Mouse (Mus musculus) gastrocnemius, adult 2 months (tissue): ENCODE measurements around the gene Slc35a3. TPM values are rescaled to one million over a fixed set of nuclear protein-coding genes. Genes with fewer than 3 reads are reported as not detected.
"Not testable (repeated sequence)": the region's sequence is repeated elsewhere in the genome, so short reads cannot be mapped to it uniquely, and the experiment has no call there.

Source experiments
- DNase-seq: peaks from one replicate; pipeline ENCODE4 v3.0.0; 2022
- H3K27ac ChIP-seq: fragments of 200-600 bp; 2 replicates; pipeline ENCODE4 v1.8.1; 2022; ENCODE audit warnings: mild to moderate bottlenecking
- H3K4me3 ChIP-seq: fragments of 200-600 bp; 2 replicates; pipeline ENCODE4 v1.8.1; 2022; ENCODE audit warnings: mild to moderate bottlenecking, moderate library complexity
- CTCF ChIP-seq: fragments of 200-600 bp; IDR thresholded peaks from 2 replicates; pipeline ENCODE4 v1.8.1; 2022; ENCODE audit warnings: antibody characterized with exemption, mild to moderate bottlenecking, moderate library complexity
- intact Hi-C: fragments of 180-260 bp; cut with DNase I; formaldehyde crosslinking; loops from one replicate; pipeline ENCODE4 v1.15.1; 2025
- total RNA-seq, 2 experiments: library from RNA; stranded (reverse); gene quantifications; 2 replicates each; pipeline ENCODE4 v1.2.3; 2021

Slc35a3 gene
- total RNA-seq, 2 experiments from 2014 or later: 5.1 to 8.0 TPM

GRCm38 (mm10) chr3:116681160-116681559, 31.5 kb downstream of the Slc35a3 start, which contains the start of gene Gm43191:
Gm43191 (minus strand) TSS chr3:116681260.
- no peak for TF ChIP-seq CTCF
- Histone ChIP-seq H3K27ac (no peak within 1 kb of the TSS), H3K4me3 (no peak within 1 kb of the TSS)
- no peak for DNase-seq
- intact Hi-C loops: no loop called here

- H3K27ac ChIP-seq, H3K4me3 ChIP-seq, DNase-seq, intact Hi-C loops: not testable (repeated sequence)
Observed at GRCm38 (mm10) chr3:116664281-116664680, 48.4 kb downstream of the Slc35a3 start.

GRCm38 (mm10) chr3:116662463-116662863, 50.2 kb downstream of the Slc35a3 start, which contains the start of gene Mfsd14a:
Mfsd14a (minus strand) TSS chr3:116662677.
- Histone ChIP-seq H3K4me3 (peak within 1 kb of the TSS; percentile 91), H3K27ac (peak within 1 kb of the TSS; percentile 97)
- TF ChIP-seq CTCF: no peak
- intact Hi-C loops: no loop called here
- DNase-seq: peak; percentile 100

- TF ChIP-seq CTCF: no peak
- DNase-seq: peak; percentile 77
- Histone ChIP-seq H3K4me3 (peak overlapping the region; percentile 91), H3K27ac (peak overlapping the region; percentile 97)
- intact Hi-C loops: no loop called here
Observed at GRCm38 (mm10) chr3:116661870-116662414, 50.7 kb downstream of the Slc35a3 start.

- H3K27ac ChIP-seq: peak overlapping the region; percentile 97
- no peak for DNase-seq
- intact Hi-C loops: no loop called here
- H3K4me3 ChIP-seq: peak overlapping the region; percentile 91
- TF ChIP-seq CTCF: no peak
Observed at GRCm38 (mm10) chr3:116661288-116661869, 51.3 kb downstream of the Slc35a3 start.

GRCm38 (mm10) chr3:116659856-116660430, 52.7 kb downstream of the Slc35a3 start:
- no peak for DNase-seq
- Histone ChIP-seq H3K4me3 (peak overlapping the region; percentile 6; the same call in 1 of the 2 replicates), H3K27ac (no peak overlapping the region)
- TF ChIP-seq CTCF: no peak
- intact Hi-C loops: no loop called here

GRCm38 (mm10) chr3:116658928-116659565, 53.6 kb downstream of the Slc35a3 start:
- no peak for TF ChIP-seq CTCF
- intact Hi-C loops: no loop called here
- Histone ChIP-seq H3K27ac (peak overlapping the region; percentile 51), H3K4me3 (no peak overlapping the region)
- no peak for DNase-seq

GRCm38 (mm10) chr3:116656184-116656965, 56.3 kb downstream of the Slc35a3 start:
- DNase-seq: no peak
- H3K4me3 ChIP-seq: no peak overlapping the region
- intact Hi-C loops: no loop called here
- no peak overlapping the region for H3K27ac ChIP-seq
- no peak for TF ChIP-seq CTCF

- H3K27ac ChIP-seq, intact Hi-C loops, DNase-seq, H3K4me3 ChIP-seq: not testable (repeated sequence)
Observed at GRCm38 (mm10) chr3:116654051-116654450, 58.6 kb downstream of the Slc35a3 start.

- no peak for TF ChIP-seq CTCF
- Histone ChIP-seq H3K4me3 (no peak overlapping the region), H3K27ac (no peak overlapping the region)
- no peak for DNase-seq
- intact Hi-C loops: no loop called here
Observed at GRCm38 (mm10) chr3:116653278-116653945, 59.2 kb downstream of the Slc35a3 start.

- intact Hi-C loops: no loop called here
- DNase-seq: no peak
- H3K27ac ChIP-seq: no peak overlapping the region
- no peak for TF ChIP-seq CTCF
- H3K4me3 ChIP-seq: no peak overlapping the region
Observed at GRCm38 (mm10) chr3:116652033-116652446, 60.6 kb downstream of the Slc35a3 start.

- no peak overlapping the region for H3K4me3 ChIP-seq
- intact Hi-C loops: no loop called here
- DNase-seq: no peak
- no peak overlapping the region for H3K27ac ChIP-seq
- TF ChIP-seq CTCF: no peak
Observed at GRCm38 (mm10) chr3:116650698-116651097, 61.9 kb downstream of the Slc35a3 start.
